Mouse (Mus musculus) c-Kit-positive CD71-negative TER-119-negative erythroid progenitor cells, embryonic 14.5 days (primary cell): ENCODE results near the gene Agbl5.
A peak's percentile ranks its signal among the peaks of the same experiment; 100 is the strongest.

Source experiments
- DNase-seq: peaks from one replicate; pipeline ENCODE4 v3.0.0-alpha.2; 2013; ENCODE audit warnings: low read depth

Agbl5 gene

GRCm38 (mm10) chr5:30887858-30888336 is 597 bp upstream of the Agbl5 start:
- peak; percentile 94 for DNase-seq

DNA sequence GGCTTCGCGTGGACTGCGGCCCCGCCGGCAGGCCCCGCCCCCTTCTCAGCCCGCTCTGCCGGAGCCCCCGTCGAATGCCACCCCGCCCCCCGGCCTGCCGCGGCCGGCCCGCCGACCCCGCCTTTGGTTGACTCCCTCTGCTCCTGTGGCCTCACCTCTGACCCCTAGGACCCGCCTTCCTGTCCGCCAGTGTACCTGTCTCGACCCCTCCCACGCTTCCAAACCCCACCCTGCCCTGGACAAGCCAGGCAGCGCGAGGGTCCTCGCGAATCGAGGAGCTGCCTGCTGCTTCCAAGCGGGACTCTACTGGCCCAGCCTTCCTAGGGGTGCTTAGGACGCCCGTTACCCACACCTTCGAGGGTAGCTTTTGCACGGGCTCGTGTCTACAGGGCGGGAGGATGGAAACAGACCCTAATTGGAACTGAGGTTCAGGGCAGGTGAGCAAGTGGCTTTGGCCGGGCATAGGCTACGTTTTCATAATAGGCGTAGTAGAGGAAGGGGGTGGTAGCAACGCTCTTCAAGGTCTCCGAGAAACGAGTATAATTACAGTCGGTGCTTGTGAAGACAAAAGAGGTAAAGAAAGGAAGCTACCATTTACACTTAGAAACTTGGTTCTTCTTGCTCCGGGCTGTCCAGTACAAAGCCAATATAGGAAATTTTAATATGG is 727 bp downstream of the Agbl5 start:
- no peak for DNase-seq

DNA sequence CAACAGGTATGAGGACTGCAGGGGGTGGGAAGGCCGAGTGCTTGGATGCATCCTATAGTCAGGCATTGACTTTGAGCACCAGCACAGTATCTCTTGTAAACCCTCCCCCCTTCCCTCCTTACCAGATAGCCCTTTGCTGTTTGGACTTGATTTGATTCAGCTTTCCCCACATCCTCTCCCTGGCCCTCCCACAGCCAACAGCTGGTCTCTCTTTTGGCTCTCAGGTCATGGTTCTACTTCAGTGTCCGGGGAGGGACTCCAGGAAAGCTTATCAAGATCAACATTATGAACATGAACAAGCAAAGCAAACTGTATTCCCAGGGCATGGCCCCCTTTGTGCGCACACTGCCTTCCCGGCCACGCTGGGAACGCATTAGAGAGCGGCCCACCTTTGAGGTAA is 1.9 kb downstream of the Agbl5 start:
- DNase-seq = no peak

DNA sequence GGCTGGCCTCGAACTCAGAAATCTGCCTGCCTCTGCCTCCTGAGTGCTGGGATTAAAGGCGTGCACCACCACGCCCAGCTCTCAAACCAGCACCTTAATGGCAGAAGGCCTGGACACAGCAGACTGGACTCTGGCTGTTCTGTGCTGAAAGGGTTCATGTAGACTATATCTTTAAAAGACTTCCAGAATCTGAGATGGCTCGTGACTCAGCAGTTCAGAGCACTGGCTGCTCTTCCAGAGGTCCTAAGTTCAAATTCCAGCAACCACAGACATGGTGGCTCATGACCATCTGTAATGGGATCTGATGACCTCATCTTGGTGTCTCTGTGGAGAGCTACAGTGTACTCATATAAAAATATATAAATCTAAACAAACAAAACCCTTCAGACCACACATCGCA is 13.4 kb downstream of the Agbl5 start:
- no peak for DNase-seq

DNA sequence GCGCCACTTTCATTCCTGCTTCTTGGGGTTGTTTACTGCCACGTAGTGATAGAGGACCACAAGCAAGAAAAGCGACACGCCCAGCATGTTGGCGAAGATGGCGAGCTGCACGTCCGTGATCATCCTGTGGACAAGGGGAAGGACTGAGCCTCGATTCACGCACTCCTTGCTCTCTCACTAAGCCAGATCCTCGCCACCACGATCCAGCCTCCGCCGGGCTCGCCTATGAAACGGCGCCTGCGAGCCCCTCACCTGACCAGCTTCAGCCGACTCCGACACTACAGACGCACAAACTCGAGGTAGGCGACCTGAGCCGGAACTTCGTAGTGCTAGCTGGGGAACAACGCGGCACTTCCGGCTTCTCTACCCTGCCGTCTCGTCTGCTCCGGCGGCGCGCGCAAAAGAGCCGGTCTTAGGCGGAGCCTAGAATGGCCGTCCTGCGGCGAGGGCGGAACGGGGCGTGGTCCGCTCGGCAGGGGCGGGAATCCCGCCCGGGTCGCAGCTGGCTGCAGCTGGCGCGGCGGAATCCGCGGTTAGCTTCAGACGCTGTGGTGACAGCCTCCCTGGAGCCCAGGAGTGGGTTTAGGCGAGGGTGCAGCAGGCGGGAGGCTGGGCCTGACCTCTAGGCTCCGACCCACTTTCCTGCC is 19.0 kb downstream of the Agbl5 start, which contains the start of gene Ost4:
TSS of gene Ost4 (minus strand) at position 376 of the 647 bp plus-strand sequence.
- DNase-seq = peak; percentile 93

GRCm38 (mm10) chr5:30908426-30909299 is 20.2 kb downstream of the Agbl5 start:
- no peak for DNase-seq

- DNase-seq = no peak
Observed at GRCm38 (mm10) chr5:30909300-30909659, 20.8 kb downstream of the Agbl5 start.

DNA sequence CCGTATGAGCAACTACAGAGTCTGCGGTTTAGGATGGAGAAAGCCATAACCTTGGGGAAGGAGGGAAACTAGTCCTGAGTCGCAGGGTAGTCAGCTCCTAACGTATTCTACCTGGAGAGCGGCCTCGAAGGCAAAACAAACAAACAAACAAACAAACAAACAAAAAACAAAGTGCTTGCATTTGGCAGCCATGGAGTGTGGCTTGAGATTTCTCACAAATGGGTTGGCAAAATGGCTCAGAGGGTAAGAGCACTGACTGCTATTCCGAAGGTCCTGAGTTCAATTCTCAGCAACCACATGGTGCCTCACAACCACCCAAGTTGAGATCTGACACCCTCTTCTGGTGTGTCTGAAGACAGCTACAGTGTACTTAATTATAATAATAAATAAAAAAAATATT is 21.4 kb downstream of the Agbl5 start:
- no peak for DNase-seq

DNA sequence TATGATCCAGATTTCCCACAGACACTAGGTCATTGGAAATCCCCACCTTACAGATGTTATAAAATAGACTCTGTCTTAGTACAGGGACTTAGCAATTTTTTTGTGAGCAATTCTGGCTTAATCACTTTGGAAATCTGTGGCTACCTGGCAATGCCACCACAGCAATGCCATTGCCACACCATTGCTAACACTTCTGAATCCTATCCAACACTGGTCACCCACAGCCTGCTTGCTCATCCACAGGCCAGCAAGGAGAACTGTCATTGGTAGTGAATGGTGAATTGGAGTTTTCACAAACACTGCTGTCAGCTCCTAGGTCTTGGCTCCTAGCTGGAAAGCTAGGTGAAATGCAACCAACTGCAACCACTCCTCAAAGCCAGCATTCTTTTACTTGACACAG is 22.0 kb downstream of the Agbl5 start:
- no peak for DNase-seq

- no peak for DNase-seq
Observed at GRCm38 (mm10) chr5:30912156-30912555, 23.7 kb downstream of the Agbl5 start.

DNA sequence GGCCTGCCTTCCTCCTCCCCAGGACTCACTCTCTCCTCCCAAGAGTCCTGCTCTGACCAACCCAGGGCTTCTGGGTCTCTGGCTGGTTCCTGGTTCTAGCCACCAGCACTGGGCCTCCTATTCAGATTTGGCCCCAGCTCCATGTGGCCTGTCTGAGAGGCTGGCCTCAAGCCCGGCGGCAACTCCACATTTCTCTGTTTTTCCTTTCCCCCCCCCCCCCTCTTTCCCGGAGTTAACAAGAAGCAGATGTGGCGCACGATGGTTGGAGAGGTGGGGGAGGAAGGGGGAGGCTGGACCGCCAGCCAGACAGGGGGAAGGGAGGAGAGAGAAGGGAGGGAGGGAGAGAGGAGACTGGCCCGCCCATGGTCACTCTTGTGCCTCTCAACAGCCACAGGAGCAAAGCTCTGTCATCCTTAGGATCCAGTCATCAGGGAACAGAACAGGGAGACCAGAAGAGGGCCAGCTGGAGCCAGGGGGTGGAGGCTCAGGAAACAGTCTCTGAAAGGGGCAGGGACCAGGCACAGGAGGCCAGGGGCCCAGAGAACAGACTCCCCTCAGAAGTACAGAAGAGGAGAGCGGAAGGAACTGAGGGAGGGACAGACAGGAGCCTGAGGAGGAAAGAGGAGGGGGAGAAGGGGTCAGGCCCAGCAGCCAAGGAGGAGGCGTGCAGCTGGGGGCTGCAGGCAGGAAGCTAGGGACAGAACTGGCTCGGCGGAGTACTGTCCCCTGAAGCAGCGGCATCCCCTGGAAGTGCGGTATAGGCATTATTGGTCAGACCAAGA is 24.8 kb downstream of the Agbl5 start, which contains the start of gene Emilin1:
TSS of gene Emilin1 (plus strand) at position 343 of the 782 bp plus-strand sequence.
- DNase-seq = no peak

DNA sequence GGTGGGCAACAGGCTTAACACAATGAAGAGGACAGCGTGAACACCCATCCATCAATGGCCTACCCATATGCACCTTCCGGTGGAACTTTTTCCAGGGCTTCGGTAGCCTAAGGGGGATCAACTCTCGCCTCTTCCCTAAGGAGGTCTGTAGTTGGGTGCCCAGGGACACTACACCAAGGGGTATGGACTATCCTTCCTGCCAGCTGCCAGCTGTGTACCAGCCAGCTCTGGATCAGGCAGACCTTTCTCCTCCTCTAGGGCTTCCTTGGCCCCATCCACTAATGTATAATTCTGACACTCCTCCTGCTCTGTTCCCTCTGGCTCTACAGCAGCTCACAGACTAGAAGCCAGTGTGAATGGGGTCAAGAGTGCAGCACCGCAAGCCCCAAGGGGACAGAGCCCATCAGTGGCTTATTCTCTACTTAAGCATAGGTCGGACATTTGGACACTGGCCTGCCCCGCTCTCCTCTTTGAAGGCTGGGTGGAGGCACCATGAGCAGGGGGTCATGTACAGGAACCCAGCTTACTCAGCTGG is 25.7 kb downstream of the Agbl5 start:
- DNase-seq = no peak

GRCm38 (mm10) chr5:30914849-30915248 is 26.4 kb downstream of the Agbl5 start:
- DNase-seq = no peak

DNA sequence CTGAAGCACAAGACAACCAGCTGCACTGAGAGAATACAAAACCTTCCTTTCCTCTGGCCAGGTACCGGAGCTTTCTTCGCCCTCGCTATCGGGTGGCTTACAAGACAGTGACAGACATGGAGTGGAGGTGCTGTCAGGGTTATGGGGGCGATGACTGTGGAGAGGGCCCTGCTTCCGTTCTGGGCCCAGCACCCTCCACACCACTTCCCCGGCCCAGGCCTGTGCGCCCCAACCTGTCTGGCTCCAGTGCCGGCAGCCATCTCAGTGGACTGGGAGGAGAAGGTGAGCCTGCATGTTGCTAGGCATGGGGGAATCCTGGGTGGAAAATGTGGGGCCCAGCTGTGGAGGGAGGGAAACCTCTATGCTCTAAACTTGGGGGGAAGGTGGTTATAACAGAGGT is 27.0 kb downstream of the Agbl5 start:
- no peak for DNase-seq

DNA sequence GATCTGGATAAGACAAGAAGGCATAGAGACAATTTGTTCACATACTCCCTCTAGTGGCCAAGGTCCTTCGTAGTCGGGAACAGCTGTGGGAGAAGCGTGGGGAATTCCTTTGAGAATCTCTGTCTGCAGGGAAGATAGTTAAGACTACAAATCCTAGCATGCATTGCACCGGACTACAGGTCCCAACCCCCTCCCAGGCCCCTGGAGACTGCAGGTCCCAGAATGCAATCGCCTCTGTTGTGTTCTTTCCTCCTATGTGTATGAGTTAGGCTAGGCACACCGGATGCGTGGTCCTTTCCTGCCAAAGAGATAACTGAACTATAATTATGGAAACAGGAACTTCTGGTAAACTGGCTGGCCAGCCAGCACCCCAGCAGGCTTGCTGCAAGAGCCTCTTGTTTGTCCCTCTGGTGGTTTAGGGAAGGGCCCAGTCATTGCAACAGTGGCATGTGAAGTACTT is 27.5 kb downstream of the Agbl5 start:
- DNase-seq = peak; percentile 72

DNA sequence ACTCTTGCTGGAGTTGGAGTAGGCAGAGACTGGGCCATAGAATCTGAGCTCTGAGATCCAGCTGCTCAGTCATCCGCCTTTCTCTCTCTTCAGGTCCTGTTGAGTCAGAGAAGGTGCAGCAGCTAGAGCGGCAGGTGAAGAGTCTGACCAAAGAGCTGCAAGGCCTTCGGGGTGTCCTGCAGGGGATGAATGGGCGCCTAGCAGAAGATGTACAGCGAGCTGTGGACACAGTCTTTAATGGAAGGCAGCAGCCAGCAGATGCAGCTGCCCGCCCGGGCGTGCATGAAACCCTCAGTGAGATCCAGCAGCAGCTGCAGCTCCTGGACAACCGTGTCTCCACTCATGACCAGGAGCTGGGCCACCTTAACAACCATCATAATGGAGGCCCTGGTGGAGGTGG is 28.3 kb downstream of the Agbl5 start:
- no peak for DNase-seq

- DNase-seq = no peak
Observed at GRCm38 (mm10) chr5:30917348-30917747, 28.9 kb downstream of the Agbl5 start.

DNA sequence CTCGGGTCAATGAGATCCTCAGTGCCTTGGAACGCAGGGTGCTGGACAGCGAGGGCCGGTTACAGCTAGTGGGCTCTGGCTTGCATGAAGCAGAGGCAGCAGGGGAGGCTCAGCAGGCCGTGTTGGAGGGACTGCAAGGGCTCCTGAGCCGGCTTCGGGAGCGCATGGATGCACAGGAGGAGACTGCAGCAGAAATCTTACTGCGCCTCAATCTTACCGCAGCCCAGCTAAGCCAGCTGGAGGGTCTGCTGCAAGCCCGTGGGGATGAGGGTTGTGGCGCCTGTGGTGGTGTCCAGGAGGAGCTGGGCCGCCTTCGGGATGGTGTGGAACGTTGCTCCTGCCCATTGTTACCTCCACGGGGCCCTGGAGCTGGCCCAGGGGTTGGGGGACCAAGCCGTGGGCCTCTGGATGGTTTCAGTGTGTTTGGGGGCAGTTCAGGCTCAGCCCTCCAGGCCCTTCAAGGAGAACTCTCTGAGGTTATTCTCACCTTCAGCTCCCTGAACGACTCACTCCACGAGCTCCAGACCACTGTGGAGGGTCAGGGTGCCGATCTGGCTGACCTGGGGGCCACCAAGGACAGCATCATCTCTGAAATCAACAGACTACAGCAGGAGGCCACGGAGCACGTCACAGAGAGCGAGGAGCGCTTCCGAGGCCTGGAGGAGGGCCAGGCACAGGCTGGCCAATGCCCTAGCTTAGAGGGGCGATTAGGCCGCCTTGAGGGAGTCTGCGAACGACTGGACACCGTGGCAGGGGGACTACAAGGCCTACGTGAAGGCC is 29.6 kb downstream of the Agbl5 start:
- DNase-seq = no peak

- no peak for DNase-seq
Observed at GRCm38 (mm10) chr5:30918691-30919090, 30.2 kb downstream of the Agbl5 start.

DNA sequence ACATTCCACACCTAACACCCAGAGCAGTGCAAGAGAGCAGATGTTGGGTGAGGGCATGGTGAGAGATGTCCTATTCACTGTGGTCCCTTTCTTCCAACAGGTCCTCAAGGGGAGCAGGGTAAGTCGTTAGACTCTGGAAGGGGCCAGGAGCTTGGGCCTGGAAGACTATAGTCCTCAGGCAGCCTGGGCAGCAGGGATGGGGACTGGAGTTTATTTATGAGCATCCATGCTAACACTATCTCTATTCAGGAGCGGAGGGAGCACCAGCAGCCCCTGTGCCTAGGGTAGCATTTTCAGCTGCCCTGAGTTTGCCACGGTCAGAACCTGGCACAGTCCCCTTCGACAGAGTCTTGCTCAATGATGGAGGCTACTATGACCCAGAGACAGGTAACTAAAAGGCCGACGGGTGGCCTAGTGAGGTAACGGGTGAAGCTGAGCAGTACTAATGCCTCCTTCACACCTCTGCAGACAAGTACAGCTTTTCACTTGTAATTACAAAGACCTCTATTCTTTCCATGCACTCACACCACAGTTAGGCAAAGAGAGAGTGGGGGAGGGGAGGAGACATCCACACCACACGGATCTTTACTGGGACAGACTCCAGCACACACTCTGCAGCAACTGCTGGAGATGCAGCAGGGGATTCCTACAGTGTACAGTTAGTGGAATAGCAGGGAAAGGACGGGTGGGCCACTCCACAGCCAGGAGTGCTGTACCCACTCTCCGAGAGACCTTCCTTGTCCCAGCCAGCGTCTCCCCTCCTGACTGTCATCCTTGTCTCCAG is 31.5 kb downstream of the Agbl5 start:
- DNase-seq = no peak
